Mouse (Mus musculus): ENCODE data around the gene St6galnac5. TPM values are rescaled to one million over a fixed set of nuclear protein-coding genes. Genes with fewer than 3 reads are reported as not detected.
A peak's percentile ranks its signal among the peaks of the same experiment; 100 is the strongest.

St6galnac5 gene
- polyA plus RNA-seq, 1 experiment from 2014 or later: 2.0 TPM

DNA sequence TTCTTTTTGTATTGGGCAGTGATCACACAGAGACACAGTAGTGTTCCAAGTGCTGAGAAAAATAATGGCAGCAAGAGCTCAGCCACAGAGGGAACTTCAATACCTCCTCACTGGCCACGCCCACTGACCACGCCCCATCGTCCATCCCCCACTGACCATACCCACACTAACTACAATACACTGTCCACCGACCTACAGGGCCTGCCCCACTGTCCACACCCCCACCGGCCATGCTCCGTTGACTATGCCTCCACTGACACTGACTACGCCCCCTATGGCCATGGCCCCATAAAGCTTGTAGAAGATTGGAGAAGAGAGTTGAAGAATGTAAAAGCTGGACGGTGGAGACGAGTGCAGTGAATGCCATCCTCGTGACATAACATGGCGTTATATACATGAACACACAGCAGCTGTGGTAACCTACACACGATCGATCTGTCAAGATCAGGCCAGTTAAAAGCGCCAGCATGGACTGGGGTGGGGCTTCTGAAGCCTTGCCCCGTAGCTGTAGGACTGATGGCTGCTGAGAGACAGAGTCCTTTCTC is 32.7 kb downstream of the St6galnac5 start:
- Histone ChIP-seq H3K4me2 (replicated peaks) (no peak overlapping the region), H3K27ac (replicated peaks) (no peak overlapping the region), H3K9me3 (replicated peaks) (no peaks in the 10 kb centered on the region), H3K4me1 (no peaks in the 10 kb centered on the region), H3K9ac (no peak overlapping the region), H3K27me3 (no peaks in the 10 kb centered on the region), H3K36me3 (no peaks in the 10 kb centered on the region), H3K4me3 (replicated peaks) (no peak overlapping the region)
- ATAC-seq (ENCODE audit: insufficient number of reproducible peaks, low FRiP score, low TSS enrichment, low read depth): no peak
- 90% methylated on average over 15 of the region's 15 CpGs for WGBS

DNA sequence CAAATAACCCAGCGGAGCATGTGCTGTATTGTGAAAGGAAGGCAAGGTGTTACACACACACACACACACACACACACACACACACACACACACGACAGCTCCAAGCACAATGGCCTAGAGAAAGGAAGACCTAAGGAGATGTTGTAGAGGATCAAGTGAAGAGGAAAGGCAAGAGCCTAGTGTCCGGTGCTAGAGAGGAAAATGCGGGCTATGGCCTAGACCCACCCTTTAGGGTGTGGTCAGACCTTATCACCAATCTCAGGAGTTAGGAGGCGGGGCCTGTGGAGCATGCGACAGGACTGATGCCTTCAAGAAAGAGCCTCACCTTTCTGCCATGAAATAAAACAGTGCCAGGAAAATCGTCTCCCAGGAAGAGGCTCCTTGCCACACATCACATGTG is 33.5 kb downstream of the St6galnac5 start:
- no peaks in the 10 kb centered on the region for H3K36me3 ChIP-seq
- H3K27ac ChIP-seq (replicated peaks): no peak overlapping the region
- H3K4me1 ChIP-seq: no peaks in the 10 kb centered on the region
- H3K27me3 ChIP-seq: no peaks in the 10 kb centered on the region
- 82% methylated on average over 7 of the region's 7 CpGs for WGBS
- no peaks in the 10 kb centered on the region for H3K9me3 ChIP-seq (replicated peaks)
- no peak overlapping the region for H3K9ac ChIP-seq
- no peak overlapping the region for H3K4me2 ChIP-seq (replicated peaks)
- ATAC-seq (ENCODE audit: insufficient number of reproducible peaks, low FRiP score, low TSS enrichment, low read depth): no peak
- no peak overlapping the region for H3K4me3 ChIP-seq (replicated peaks)

DNA sequence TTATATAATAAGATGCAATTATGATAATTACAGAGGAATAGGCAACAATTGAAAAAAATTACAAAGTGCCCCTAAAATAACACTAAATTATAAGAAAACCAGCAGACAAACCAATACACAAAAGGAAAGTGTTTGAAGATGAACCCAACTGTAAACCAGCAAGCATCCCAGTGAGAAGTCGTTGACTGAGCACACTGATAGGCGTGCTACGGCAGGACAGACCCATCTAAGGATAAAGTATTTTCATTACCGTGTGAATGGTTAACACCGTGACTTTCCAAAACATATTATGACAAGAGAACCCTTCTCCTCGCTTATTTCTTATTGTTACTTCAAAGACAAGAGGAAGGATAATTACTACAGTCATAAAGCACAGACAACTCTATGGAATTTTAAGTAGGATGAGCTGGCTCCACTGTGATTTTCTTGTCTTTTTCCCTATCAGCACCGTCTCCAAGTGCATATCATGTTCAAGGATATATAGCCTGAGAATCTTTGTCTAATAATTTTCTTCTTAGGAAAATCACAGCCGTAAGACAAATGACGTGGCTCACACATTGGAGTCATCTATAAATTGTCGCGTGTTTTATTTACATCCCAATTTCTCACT is 34.9 kb downstream of the St6galnac5 start:
- no peaks in the 10 kb centered on the region for H3K4me1 ChIP-seq
- ATAC-seq (ENCODE audit: insufficient number of reproducible peaks, low FRiP score, low TSS enrichment, low read depth): no peak
- no peaks in the 10 kb centered on the region for H3K9me3 ChIP-seq (replicated peaks)
- no peak overlapping the region for H3K4me2 ChIP-seq (replicated peaks)
- no peaks in the 10 kb centered on the region for H3K36me3 ChIP-seq
- no peaks in the 10 kb centered on the region for H3K27me3 ChIP-seq
- H3K27ac ChIP-seq (replicated peaks): no peak overlapping the region
- H3K9ac ChIP-seq: no peak overlapping the region
- WGBS: 69% methylated on average over 11 of the region's 11 CpGs
- no peak overlapping the region for H3K4me3 ChIP-seq (replicated peaks)

DNA sequence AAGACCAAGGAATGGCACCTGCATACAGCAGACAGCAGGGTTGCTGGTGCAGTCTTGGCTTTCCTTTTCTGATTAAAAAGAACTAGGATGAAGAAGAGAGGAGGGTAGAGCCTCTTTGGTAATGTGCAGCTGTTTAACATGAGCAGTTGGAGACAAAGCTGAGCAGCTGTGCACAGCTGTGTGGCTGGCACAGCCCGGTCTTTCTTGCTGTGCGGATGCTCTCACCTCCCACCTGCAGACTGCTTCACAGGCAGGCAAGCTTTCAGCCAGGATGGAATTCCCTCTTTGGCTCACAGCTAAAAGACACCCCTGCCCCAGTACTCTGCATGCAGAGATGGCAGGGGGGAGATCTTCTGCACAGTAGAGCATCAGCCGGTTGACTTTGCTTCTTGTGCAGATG is 37.3 kb downstream of the St6galnac5 start:
- Histone ChIP-seq H3K27ac (replicated peaks) (no peak overlapping the region), H3K4me3 (replicated peaks) (no peak overlapping the region), H3K9me3 (replicated peaks) (no peaks in the 10 kb centered on the region), H3K4me1 (no peaks in the 10 kb centered on the region), H3K4me2 (replicated peaks) (no peak overlapping the region), H3K27me3 (no peaks in the 10 kb centered on the region), H3K9ac (no peak overlapping the region), H3K36me3 (no peaks in the 10 kb centered on the region)
- ATAC-seq (ENCODE audit: insufficient number of reproducible peaks, low FRiP score, low TSS enrichment, low read depth): no peak
- WGBS: 65% methylated on average over 3 of the region's 3 CpGs

DNA sequence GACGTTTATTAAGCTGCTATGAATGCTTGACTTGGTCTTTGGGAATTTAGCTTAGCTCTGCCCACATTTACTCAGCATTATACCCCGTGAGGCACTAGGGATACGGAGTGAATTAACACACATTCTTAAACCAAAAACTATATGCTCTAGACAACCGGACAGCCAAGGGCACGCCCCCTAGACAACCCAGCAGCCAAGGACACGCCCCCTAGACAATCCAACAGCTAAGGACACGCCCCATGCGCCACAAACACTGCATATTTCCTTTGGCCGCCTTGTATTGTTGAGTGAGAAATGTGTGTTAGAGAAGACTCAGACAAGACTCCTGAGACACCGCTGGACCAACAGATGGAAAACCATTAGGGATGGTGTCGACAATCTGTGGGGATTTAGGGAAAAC is 39.1 kb downstream of the St6galnac5 start:
- no peaks in the 10 kb centered on the region for H3K27me3 ChIP-seq
- no peaks in the 10 kb centered on the region for H3K4me1 ChIP-seq
- no peak overlapping the region for H3K27ac ChIP-seq (replicated peaks)
- WGBS: 62% methylated on average over 11 of the region's 11 CpGs
- H3K9ac ChIP-seq: no peak overlapping the region
- H3K4me2 ChIP-seq (replicated peaks): 0 out of 2 replicates have a peak overlapping the region, but pooled peaks have one; percentile 12
- H3K36me3 ChIP-seq: no peaks in the 10 kb centered on the region
- ATAC-seq (ENCODE audit: insufficient number of reproducible peaks, low FRiP score, low TSS enrichment, low read depth): no peak; the same call in 1 of the 2 replicates
- H3K9me3 ChIP-seq (replicated peaks): no peaks in the 10 kb centered on the region
- H3K4me3 ChIP-seq (replicated peaks): no peak overlapping the region

DNA sequence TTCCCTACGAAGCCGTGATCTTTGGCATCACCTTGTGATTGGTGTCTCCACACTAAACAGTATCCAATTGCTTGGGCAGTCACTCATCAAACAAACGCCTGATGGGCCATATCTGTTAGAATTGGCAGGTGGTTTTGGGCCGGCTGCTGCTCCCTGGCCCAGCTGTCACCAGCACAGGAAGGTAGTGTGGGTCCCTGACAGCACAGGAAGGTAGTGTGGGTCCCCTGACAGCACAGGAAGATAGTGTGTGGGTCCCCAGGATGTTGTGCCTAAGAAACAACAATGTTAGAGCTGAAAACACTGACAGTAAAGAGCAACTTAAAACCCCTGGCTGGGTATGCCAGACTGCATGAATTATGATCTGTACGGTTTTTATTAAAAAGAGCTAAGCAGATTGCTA is 40.4 kb downstream of the St6galnac5 start:
- 75% methylated on average over 5 of the region's 5 CpGs for WGBS
- Histone ChIP-seq H3K27ac (replicated peaks) (no peak overlapping the region), H3K4me3 (replicated peaks) (no peak overlapping the region), H3K4me1 (no peaks in the 10 kb centered on the region), H3K9me3 (replicated peaks) (no peaks in the 10 kb centered on the region), H3K27me3 (no peaks in the 10 kb centered on the region), H3K4me2 (replicated peaks) (no peak overlapping the region), H3K9ac (no peak overlapping the region), H3K36me3 (no peaks in the 10 kb centered on the region)
- no peak for ATAC-seq (ENCODE audit: insufficient number of reproducible peaks, low FRiP score, low TSS enrichment, low read depth)

DNA sequence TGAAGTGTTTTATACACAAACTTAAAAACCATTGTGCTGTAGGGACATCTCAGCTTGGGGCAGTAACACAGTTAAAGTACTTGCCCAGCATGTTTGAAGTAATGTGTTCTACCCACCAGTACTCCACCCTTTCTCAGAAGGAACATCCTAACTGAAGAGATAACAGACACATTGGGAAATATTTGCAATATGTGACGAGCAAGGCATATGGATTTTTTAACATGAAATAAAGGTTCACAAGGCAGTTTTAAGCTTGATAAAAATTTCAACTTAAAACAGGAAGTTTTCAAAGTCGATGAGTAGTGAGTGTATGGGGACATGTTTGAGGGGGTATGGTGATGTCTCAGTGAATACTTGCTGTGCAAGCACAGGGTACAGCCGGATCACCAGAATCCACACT is 45.7 kb downstream of the St6galnac5 start:
- Histone ChIP-seq H3K27ac (replicated peaks) (no peak overlapping the region), H3K4me1 (no peaks in the 10 kb centered on the region), H3K4me2 (replicated peaks) (no peak overlapping the region), H3K9ac (no peak overlapping the region), H3K36me3 (no peaks in the 10 kb centered on the region), H3K4me3 (replicated peaks) (no peak overlapping the region), H3K9me3 (replicated peaks) (no peaks in the 10 kb centered on the region), H3K27me3 (no peaks in the 10 kb centered on the region)
- ATAC-seq (ENCODE audit: insufficient number of reproducible peaks, low FRiP score, low TSS enrichment, low read depth): no peak
- 91% methylated on average over 3 of the region's 3 CpGs for WGBS

DNA sequence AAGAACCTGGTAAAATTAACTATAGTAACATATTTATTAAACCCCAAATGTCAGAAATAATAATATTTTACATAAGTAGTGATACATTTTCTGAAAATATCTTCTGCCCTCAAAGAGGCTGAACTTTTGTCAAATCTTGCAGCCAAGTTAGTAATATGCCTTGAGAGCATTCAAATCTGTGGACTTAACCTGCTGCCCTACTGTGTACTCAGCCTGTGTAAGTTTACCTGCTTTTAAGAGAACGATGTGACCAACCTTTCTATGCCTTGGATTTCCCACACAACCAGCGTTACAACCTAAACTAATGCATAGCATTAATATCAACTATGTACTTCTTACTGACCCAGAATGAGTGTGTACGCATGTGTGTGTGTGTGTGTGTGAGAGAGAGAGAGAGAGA is 48.3 kb downstream of the St6galnac5 start:
- Histone ChIP-seq H3K4me3 (replicated peaks) (no peak overlapping the region), H3K27ac (replicated peaks) (no peak overlapping the region), H3K9me3 (replicated peaks) (no peaks in the 10 kb centered on the region), H3K4me2 (replicated peaks) (no peak overlapping the region), H3K27me3 (no peaks in the 10 kb centered on the region), H3K9ac (no peak overlapping the region), H3K36me3 (no peaks in the 10 kb centered on the region), H3K4me1 (no peaks in the 10 kb centered on the region)
- no peak for ATAC-seq (ENCODE audit: insufficient number of reproducible peaks, low FRiP score, low TSS enrichment, low read depth)
- WGBS: 91% methylated on average over 3 of the region's 3 CpGs

DNA sequence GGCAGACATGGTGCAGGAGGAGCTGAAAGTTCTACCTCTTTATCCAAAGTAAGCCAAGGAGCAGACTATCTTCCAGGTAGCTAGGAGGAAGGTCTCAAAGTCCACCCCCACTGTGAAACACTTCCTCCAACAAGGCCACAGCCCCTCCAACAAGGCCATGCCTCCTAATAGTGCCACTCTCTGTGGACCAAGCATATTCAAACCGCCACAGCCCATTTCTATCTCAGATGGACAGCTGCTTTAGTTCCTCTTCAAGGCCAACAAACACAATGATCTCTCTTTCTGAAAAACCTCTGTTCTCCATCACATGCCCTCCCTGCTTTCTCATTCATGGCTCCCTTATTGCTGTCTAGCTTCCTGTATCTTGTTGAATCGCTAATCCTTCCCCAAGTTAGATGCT is 49.5 kb downstream of the St6galnac5 start:
- H3K4me1 ChIP-seq: 0 out of 2 replicates have a peak, but pooled peaks cover 4% of the 10 kb centered on the region
- H3K27me3 ChIP-seq: no peaks in the 10 kb centered on the region
- H3K9me3 ChIP-seq (replicated peaks): no peaks in the 10 kb centered on the region
- no peak overlapping the region for H3K9ac ChIP-seq
- no peak overlapping the region for H3K4me3 ChIP-seq (replicated peaks)
- H3K4me2 ChIP-seq (replicated peaks): no peak overlapping the region
- no peak for ATAC-seq (ENCODE audit: insufficient number of reproducible peaks, low FRiP score, low TSS enrichment, low read depth)
- no peaks in the 10 kb centered on the region for H3K36me3 ChIP-seq
- 91% methylated on average over 2 of the region's 2 CpGs for WGBS
- no peak overlapping the region for H3K27ac ChIP-seq (replicated peaks)

DNA sequence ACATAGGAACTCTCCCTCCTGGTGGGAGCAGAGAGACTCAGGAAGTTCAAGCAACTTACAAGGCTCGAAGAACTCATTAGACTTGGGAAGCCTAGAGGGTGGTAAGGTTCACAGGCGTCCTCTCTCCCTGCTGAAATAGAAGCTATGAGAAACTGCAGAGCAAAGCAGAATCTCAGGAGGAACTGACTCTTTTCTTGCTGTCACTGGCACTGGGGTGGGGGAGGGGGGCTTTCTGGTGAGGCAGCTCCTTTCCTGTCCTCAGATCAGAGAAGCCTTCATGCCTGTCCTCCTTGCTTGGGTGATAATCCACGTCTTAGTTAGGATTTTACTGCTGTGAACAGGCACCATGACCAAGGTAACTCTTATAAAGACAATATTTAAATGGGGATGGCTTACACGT is 50.0 kb downstream of the St6galnac5 start:
- Histone ChIP-seq H3K4me3 (replicated peaks) (no peak overlapping the region), H3K4me2 (replicated peaks) (no peak overlapping the region), H3K9ac (no peak overlapping the region), H3K27me3 (no peaks in the 10 kb centered on the region), H3K4me1 (0 out of 2 replicates have a peak, but pooled peaks cover 4% of the 10 kb centered on the region), H3K36me3 (no peaks in the 10 kb centered on the region), H3K9me3 (replicated peaks) (no peaks in the 10 kb centered on the region), H3K27ac (replicated peaks) (no peak overlapping the region)
- WGBS: 76% methylated on average over 4 of the region's 4 CpGs
- ATAC-seq (ENCODE audit: insufficient number of reproducible peaks, low FRiP score, low TSS enrichment, low read depth): no peak

DNA sequence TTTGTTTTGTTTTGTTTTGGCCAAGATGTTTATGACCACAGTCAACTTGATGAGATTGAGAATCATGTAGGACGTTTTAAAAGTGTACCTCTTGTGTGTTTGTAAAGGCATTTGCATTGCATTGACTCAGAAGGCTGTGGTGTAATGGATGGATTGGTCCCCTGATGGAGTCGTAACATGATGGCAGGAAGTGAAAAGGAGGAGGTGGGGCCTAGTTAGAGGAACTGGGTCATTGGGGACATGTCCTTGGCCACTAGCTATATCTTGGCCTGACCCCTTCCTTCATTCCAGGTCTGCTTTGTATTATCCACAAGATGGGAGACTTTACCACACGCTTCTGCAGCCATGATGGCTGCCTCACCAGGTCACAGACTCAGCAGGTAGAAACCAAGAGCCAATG is 50.7 kb downstream of the St6galnac5 start:
- Histone ChIP-seq H3K4me2 (replicated peaks) (no peak overlapping the region), H3K4me3 (replicated peaks) (no peak overlapping the region), H3K36me3 (no peaks in the 10 kb centered on the region), H3K27me3 (no peaks in the 10 kb centered on the region), H3K27ac (replicated peaks) (no peak overlapping the region), H3K9me3 (replicated peaks) (no peaks in the 10 kb centered on the region), H3K4me1 (0 out of 2 replicates have a peak, but pooled peaks cover 4% of the 10 kb centered on the region), H3K9ac (no peak overlapping the region)
- WGBS: 86% methylated on average over 3 of the region's 3 CpGs
- ATAC-seq (ENCODE audit: insufficient number of reproducible peaks, low FRiP score, low TSS enrichment, low read depth): no peak

DNA sequence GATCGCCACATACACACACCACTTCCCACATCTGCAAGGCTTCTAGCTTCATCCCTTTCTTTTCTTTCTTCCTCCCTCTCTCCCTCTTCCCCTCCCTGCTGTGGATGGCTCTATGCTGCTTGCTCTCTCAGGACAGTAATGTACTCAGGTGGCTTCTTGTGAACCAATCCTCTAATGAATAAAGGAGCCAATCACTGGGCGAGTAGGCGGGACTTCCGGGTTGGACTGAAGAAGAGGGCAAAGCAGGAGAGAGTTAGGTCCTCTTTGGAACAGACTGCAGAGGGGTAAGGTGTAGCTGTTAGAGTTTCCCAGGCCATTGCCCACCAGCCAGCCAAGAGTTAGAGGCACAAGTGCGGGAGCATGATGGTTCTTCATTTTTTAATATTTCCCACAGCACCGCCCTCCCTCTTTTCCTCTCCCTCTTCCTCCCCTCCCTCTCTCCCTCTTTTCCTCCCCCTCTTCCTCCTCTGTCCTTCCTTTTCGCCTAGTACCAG is 52.2 kb downstream of the St6galnac5 start:
- H3K36me3 ChIP-seq: no peaks in the 10 kb centered on the region
- H3K4me3 ChIP-seq (replicated peaks): no peak overlapping the region
- H3K27ac ChIP-seq (replicated peaks): no peak overlapping the region
- peak; percentile 47; the same call in 1 of the 2 replicates for ATAC-seq (ENCODE audit: insufficient number of reproducible peaks, low FRiP score, low TSS enrichment, low read depth)
- H3K9ac ChIP-seq: no peak overlapping the region
- H3K4me2 ChIP-seq (replicated peaks): no peak overlapping the region
- 73% methylated on average over 7 of the region's 7 CpGs for WGBS
- 0 out of 2 replicates have a peak, but pooled peaks cover 4% of the 10 kb centered on the region for H3K4me1 ChIP-seq
- H3K27me3 ChIP-seq: no peaks in the 10 kb centered on the region
- H3K9me3 ChIP-seq (replicated peaks): no peaks in the 10 kb centered on the region

All from embryonic facial prominence, embryonic 15.5 days (tissue).